27 mouse cellular contexts compared by ENCODE assay signal in genomic region chr15:96711664-96712063, GRCm38 (mm10). TPM values are rescaled to one million over a fixed set of nuclear protein-coding genes. Genes with fewer than 3 reads are reported as not detected.
A peak's percentile ranks its signal among the peaks of the same experiment; 100 is the strongest.
DNase-seq lines count a peak whose midpoint lies in the region; ATAC-seq and TF ChIP-seq lines count a peak whose summit lies in the region.
"Had no signal": no experiment of that assay in that cellular context is flagged by ENCODE, and none has a peak within 500 bp of the region (broad histone marks: within the 10 kb centered on the region; RNA-seq: fewer than 3 reads in every experiment).

No protein-coding gene starts in this region.

- ATAC-seq in kidney, embryonic 15.5 days (replicated peaks; ENCODE audit: low FRiP score): no peak
- no peak for ATAC-seq in limb, embryonic 14.5 days (ENCODE audit: low FRiP score, low read depth)
- ATAC-seq: CD4-positive, CD25-positive, alpha-beta regulatory T cell, adult 4 months; forebrain, embryonic 14.5 days; forebrain, embryonic 16.5 days had no signal

- 74% methylated on average over 11 of the region's 11 CpGs for WGBS in kidney, embryonic 15.5 days
- WGBS in limb, embryonic 14.5 days: 80% methylated on average over 11 of the region's 11 CpGs
- WGBS in limb, embryonic 10.5 days: 88% methylated on average over 11 of the region's 11 CpGs

- peak; percentile 41 for DNase-seq in cerebellum, adult 9-10 months
- DNase-seq in cerebellum, adult 9-11 months: no peak
- no peak for DNase-seq in kidney, postnatal 10 days
- no peak for DNase-seq in limb, embryonic 14.5 days (ENCODE audit: low spot score)
- DNase-seq in limb, embryonic 10.5 days (ENCODE audit: low spot score): no peak
- peak; percentile 65 for DNase-seq in MEL (ENCODE audit: low read depth, low spot score)
- DNase-seq: adrenal gland, adult 2 months; adrenal gland, postnatal 10 days; adrenal gland, postnatal 25 days; B cell, adult 2 months; cerebellum, adult 11 months; cerebellum, adult 18-20 months; cerebellum, adult 8-10 months; cerebellum, postnatal 14 days; cerebellum, postnatal 36 days; embryo, embryonic 11 days had no signal

- H3K4me3 ChIP-seq in kidney, embryonic 15.5 days (replicated peaks): no peak overlapping the region
- no peak overlapping the region for H3K4me3 ChIP-seq in limb, embryonic 14.5 days (replicated peaks; ENCODE audit: low read length)
- no peak overlapping the region for H3K4me3 ChIP-seq in limb, embryonic 10.5 days
- peak overlapping the region; percentile 15 to 35; a peak in 3 of 4 replicates for H3K4me3 ChIP-seq in MEL (ENCODE audit: control insufficient read depth in 1 of 2, insufficient read depth in 1 of 2, low read depth in 2 of 2, low read length in 2 of 2)
- H3K4me3 ChIP-seq: embryonic facial prominence, embryonic 13.5 days; embryonic facial prominence, embryonic 15.5 days; erythroblast, embryonic 14.5 days; forebrain, embryonic 10.5 days; forebrain, embryonic 12.5 days had no signal

- no peaks in the 10 kb centered on the region for H3K27me3 ChIP-seq in kidney, embryonic 15.5 days
- no peaks in the 10 kb centered on the region for H3K27me3 ChIP-seq in limb, embryonic 14.5 days (ENCODE audit: control insufficient read depth, insufficient read depth, low read length)
- H3K27me3 ChIP-seq in limb, embryonic 10.5 days (ENCODE audit: low read depth, poor library complexity, severe bottlenecking): no peaks in the 10 kb centered on the region
- no peaks in the 10 kb centered on the region for H3K27me3 ChIP-seq in MEL (ENCODE audit: control insufficient read depth in 1 of 2, insufficient read depth in 2 of 2, low read length in 2 of 2)
- H3K27me3 ChIP-seq: CH12.LX; embryonic facial prominence, embryonic 13.5 days; embryonic facial prominence, embryonic 15.5 days; forebrain, embryonic 12.5 days had no signal

- no peak for TF ChIP-seq POLR2A in limb, embryonic 14.5 days (IDR thresholded peaks at IDR 0.05; ENCODE audit: borderline replicate concordance, extremely low read depth, insufficient read depth, insufficient read length)
- peak in 1 of 2 experiments; percentile 33; a peak in 2 of 4 replicates for TF ChIP-seq POLR2A in MEL (IDR thresholded peaks at IDR 0.05; ENCODE audit: control insufficient read depth in 1 of 2, insufficient read depth in 1 of 2, low read depth in 1 of 2, low read length in 2 of 2, poor library complexity in 1 of 2)

- no peaks in the 10 kb centered on the region for H3K9me3 ChIP-seq in kidney, embryonic 15.5 days (replicated peaks)
- H3K9me3 ChIP-seq in limb, embryonic 14.5 days (ENCODE audit: control insufficient read depth, low read length): no peaks in the 10 kb centered on the region
- no peaks in the 10 kb centered on the region for H3K9me3 ChIP-seq in limb, embryonic 10.5 days (replicated peaks)
- no peaks in the 10 kb centered on the region for H3K9me3 ChIP-seq in MEL (replicated peaks; ENCODE audit: insufficient read depth, low read length)
- H3K9me3 ChIP-seq: embryonic facial prominence, embryonic 13.5 days; embryonic facial prominence, embryonic 15.5 days; forebrain, embryonic 10.5 days; forebrain, embryonic 12.5 days; G1E had no signal

- peak; percentile 9 to 36; a peak in 2 of 4 replicates for TF ChIP-seq EP300 in MEL (IDR thresholded peaks at IDR 0.05; ENCODE audit: low read depth in 1 of 2, low read length in 2 of 2)

- H3K36me3 ChIP-seq in kidney, embryonic 15.5 days: no peaks in the 10 kb centered on the region
- no peaks in the 10 kb centered on the region for H3K36me3 ChIP-seq in limb, embryonic 14.5 days (ENCODE audit: control insufficient read depth, insufficient read depth, low read length)
- no peaks in the 10 kb centered on the region for H3K36me3 ChIP-seq in limb, embryonic 10.5 days
- peaks cover 0 to 63% of the 10 kb centered on the region in 2 experiments; a peak in 2 of 4 replicates for H3K36me3 ChIP-seq in MEL (ENCODE audit: control insufficient read depth in 1 of 2, insufficient read depth in 2 of 2, low read length in 2 of 2)
- H3K36me3 ChIP-seq: embryonic facial prominence, embryonic 13.5 days; embryonic facial prominence, embryonic 15.5 days; forebrain, embryonic 10.5 days; forebrain, embryonic 12.5 days; G1E had no signal

- TF ChIP-seq RAD21 in MEL (IDR thresholded peaks at IDR 0.05; ENCODE audit: low read depth, low read length): no peak

- TF ChIP-seq CTCF in MEL (IDR thresholded peaks at IDR 0.05 in 2 of 3, conservative IDR thresholded peaks at IDR 0.05 in 1 of 3; ENCODE audit: control insufficient read depth in 1 of 3, insufficient read depth in 1 of 3, low read depth in 2 of 3, low read length in 3 of 3, poor library complexity in 1 of 3, severe bottlenecking in 1 of 3): no peak

- H3K79me2 ChIP-seq in MEL (ENCODE audit: control insufficient read depth, insufficient read depth, low read length, poor library complexity): peaks cover 13% of the 10 kb centered on the region

- no peak overlapping the region for H3K4me2 ChIP-seq in kidney, embryonic 15.5 days
- no peak overlapping the region for H3K4me2 ChIP-seq in limb, embryonic 14.5 days (replicated peaks; ENCODE audit: low read depth, low read length, severe bottlenecking)
- H3K4me2 ChIP-seq: forebrain, embryonic 12.5 days had no signal

- no peak overlapping the region for H3K9ac ChIP-seq in kidney, embryonic 15.5 days
- H3K9ac ChIP-seq in limb, embryonic 14.5 days (ENCODE audit: low read depth, low read length, severe bottlenecking): no peak overlapping the region
- peak overlapping the region; percentile 62 for H3K9ac ChIP-seq in MEL (ENCODE audit: control insufficient read depth, low read depth, low read length, poor library complexity, severe bottlenecking)
- H3K9ac ChIP-seq: embryonic facial prominence, embryonic 13.5 days; embryonic facial prominence, embryonic 15.5 days; forebrain, embryonic 12.5 days had no signal

- peak overlapping the region; percentile 20 for H3K27ac ChIP-seq in kidney, embryonic 15.5 days
- 0 out of 2 replicates have a peak overlapping the region, but pooled peaks have one; percentile 99 for H3K27ac ChIP-seq in limb, embryonic 14.5 days (replicated peaks; ENCODE audit: low read depth, low read length)
- no peak overlapping the region for H3K27ac ChIP-seq in limb, embryonic 10.5 days
- H3K27ac ChIP-seq in MEL (ENCODE audit: control insufficient read depth, low read depth, low read length): peak overlapping the region; percentile 76
- H3K27ac ChIP-seq: forebrain, embryonic 12.5 days had no signal

- peaks cover 22% of the 10 kb centered on the region for H3K4me1 ChIP-seq in kidney, embryonic 15.5 days
- H3K4me1 ChIP-seq in limb, embryonic 14.5 days (ENCODE audit: control insufficient read depth, insufficient read depth, low read length): peaks cover 22% of the 10 kb centered on the region
- peaks cover 29% of the 10 kb centered on the region for H3K4me1 ChIP-seq in limb, embryonic 10.5 days
- H3K4me1 ChIP-seq in MEL (ENCODE audit: control insufficient read depth in 1 of 2, insufficient read depth in 2 of 2, low read length in 2 of 2): peaks cover 43 to 49% of the 10 kb centered on the region in 2 experiments

TF ChIP-seq in MEL, 35 proteins besides CTCF, POLR2A, EP300 and RAD21 (continues in another document):
- no peak for TF ChIP-seq POLR2AphosphoS5 (IDR thresholded peaks at IDR 0.05; ENCODE audit: borderline replicate concordance, low read depth, low read length)
- TF ChIP-seq USF2 (IDR thresholded peaks at IDR 0.05; ENCODE audit: borderline replicate concordance in 1 of 2, insufficient read depth in 1 of 2, low read depth in 1 of 2, low read length in 2 of 2): no peak
- TF ChIP-seq ETS1 (IDR thresholded peaks at IDR 0.05; ENCODE audit: low read depth, low read length): peak; percentile 61; the same call in 1 of the 2 replicates
- TF ChIP-seq SIN3A (IDR thresholded peaks at IDR 0.05; ENCODE audit: low read length): no peak
- no peak for TF ChIP-seq MYB (IDR thresholded peaks at IDR 0.05; ENCODE audit: low read depth, low read length)
- no peak for TF ChIP-seq E2F4 (IDR thresholded peaks at IDR 0.05; ENCODE audit: borderline replicate concordance, low read depth, low read length)
- TF ChIP-seq NRF1 (IDR thresholded peaks at IDR 0.05; ENCODE audit: insufficient read depth, low read depth, low read length, poor library complexity, severe bottlenecking): no peak
- peak; percentile 49; the same call in 1 of the 2 replicates for TF ChIP-seq MYC (IDR thresholded peaks at IDR 0.05; ENCODE audit: low read depth, low read length)
- TF ChIP-seq UBTF (IDR thresholded peaks at IDR 0.05; ENCODE audit: borderline replicate concordance, insufficient read depth, low read depth, low read length): no peak
- no peak for TF ChIP-seq ZC3H11A (IDR thresholded peaks at IDR 0.05; ENCODE audit: low read depth, low read length)
- TF ChIP-seq HCFC1 (IDR thresholded peaks at IDR 0.05; ENCODE audit: low read depth, low read length): 0 out of 2 replicates have a peak, but pooled peaks have one; percentile 9
- TF ChIP-seq MAFK (IDR thresholded peaks at IDR 0.05; ENCODE audit: borderline replicate concordance, low read depth, low read length): no peak
- TF ChIP-seq NELFE (IDR thresholded peaks at IDR 0.05; ENCODE audit: low read depth, low read length): no peak
- peak; percentile 70; the same call in 1 of the 2 replicates for TF ChIP-seq TBP (IDR thresholded peaks at IDR 0.05; ENCODE audit: low read depth, low read length)
- TF ChIP-seq ELF1 (IDR thresholded peaks at IDR 0.05; ENCODE audit: low read depth, low read length): no peak
- TF ChIP-seq CHD2 (IDR thresholded peaks at IDR 0.05; ENCODE audit: low read length): no peak
- no peak for TF ChIP-seq CHD1 (IDR thresholded peaks at IDR 0.05; ENCODE audit: low read depth, low read length)
- no peak for TF ChIP-seq MAZ (IDR thresholded peaks at IDR 0.05; ENCODE audit: low read depth, low read length)
- TF ChIP-seq RCOR1 (IDR thresholded peaks at IDR 0.05; ENCODE audit: low read depth, low read length): no peak
- TF ChIP-seq MAX (IDR thresholded peaks at IDR 0.05; ENCODE audit: low read length): peak; percentile 77
- peak; percentile 62; the same call in 1 of the 2 replicates for TF ChIP-seq BHLHE40 (IDR thresholded peaks at IDR 0.05; ENCODE audit: borderline replicate concordance, low read depth, low read length)
- no peak for TF ChIP-seq ZKSCAN1 (IDR thresholded peaks at IDR 0.05; ENCODE audit: low read depth, low read length)
- no peak for TF ChIP-seq ZMIZ1 (IDR thresholded peaks at IDR 0.05; ENCODE audit: low read depth, low read length)

RNA-seq across cellular contexts. Expression of gene Slc38a2, which starts 12.1 kb away (rescaled TPM):
- 134 and 138 TPM in 2 replicates for polyA plus RNA-seq in kidney, embryonic 15.5 days (2015; fragmentation: Nextera tagmentation; extraction: Ambion mirVana)
- 116 and 137 TPM in 2 replicates for polyA plus RNA-seq in limb, embryonic 14.5 days (2012; rRNA removed)
- polyA plus RNA-seq in limb, embryonic 14.5 days (2014; fragmentation: Nextera tagmentation; extraction: Ambion mirVana): 137 and 152 TPM in 2 replicates
- polyA plus RNA-seq in limb, embryonic 10.5 days (2016; fragmentation: Nextera tagmentation; extraction: Ambion mirVana): 173 and 198 TPM in 2 replicates
- 80.6 and 150 TPM in 2 replicates for total RNA-seq in MEL (2012; rRNA removed)
- polyA plus RNA-seq in MEL (2012; ENCODE audit: insufficient read depth in 1 of 2, insufficient read length in 2 of 2, low read depth in 1 of 2, low replicate concordance in 2 of 2, missing spikeins in 1 of 2): 100 to 1,000 TPM; 177 to 590 TPM

Comparison
In these comparisons a context has a peak if more than half of its experiments do, and no peak if none do; other contexts are left out.
1. DNase-seq: peak in cerebellum, adult 9-10 months (single experiment) and MEL (single experiment); none in cerebellum, adult 9-11 months (single experiment), kidney, postnatal 10 days (single experiment), limb, embryonic 14.5 days (single experiment) and limb, embryonic 10.5 days (single experiment).
2. H3K4me3 ChIP-seq: peak in MEL (2 of 2); none in kidney, embryonic 15.5 days (single experiment), limb, embryonic 14.5 days (single experiment) and limb, embryonic 10.5 days (single experiment).